Mouse (Mus musculus): ENCODE measurements around the gene Wdr74.

DNA sequence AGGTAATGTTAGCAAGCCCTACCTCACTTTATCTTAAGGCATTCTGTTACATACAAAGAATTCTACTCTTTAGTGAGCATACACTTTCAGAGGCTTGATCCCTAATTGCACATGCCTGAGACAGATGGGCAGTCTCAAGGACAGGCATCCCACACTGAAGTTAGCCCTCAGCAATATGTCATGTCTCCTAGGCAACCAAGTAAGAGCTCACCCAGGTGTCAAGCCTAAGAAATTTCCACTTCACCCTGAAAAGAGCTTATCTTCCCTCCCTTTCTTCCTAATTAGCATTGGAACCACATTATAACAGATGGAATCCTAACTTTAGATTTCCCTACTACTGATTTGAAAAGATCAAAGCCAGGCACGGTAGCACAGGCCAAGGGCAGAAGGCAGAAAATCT lies 53.5 kb downstream of the Wdr74 start:
- no peak for TF ChIP-seq POLR2A (IDR thresholded peaks at IDR 0.05; ENCODE audit: borderline replicate concordance, extremely low read depth, insufficient read depth, insufficient read length, poor library complexity, severe bottlenecking)
- TF ChIP-seq CTCF (IDR thresholded peaks at IDR 0.05; ENCODE audit: borderline replicate concordance, extremely low read depth, insufficient read depth, insufficient read length), result no peak
